Mouse (Mus musculus) liver, embryonic 18 days (tissue): ENCODE results near the gene Vmn2r23. TPM values are rescaled to one million over a fixed set of nuclear protein-coding genes. Genes with fewer than 3 reads are reported as not detected.

Experiments
- polyA plus RNA-seq: library from polyadenylated mRNA; depleted of rRNA; stranded (reverse); fragments of >200 nt; gene quantifications from 2 replicates; pipeline ENCODE4 v1.2.3, GENCODE M21; 2012; rRNA removed

Vmn2r23 gene
- polyA plus RNA-seq = not detected in 2 replicates

GRCm38 (mm10) chr6:123702370-123702769, at the start of gene Vmn2r23:
Gene Vmn2r23, plus strand, starts transcription at chr6:123702670.

DNA sequence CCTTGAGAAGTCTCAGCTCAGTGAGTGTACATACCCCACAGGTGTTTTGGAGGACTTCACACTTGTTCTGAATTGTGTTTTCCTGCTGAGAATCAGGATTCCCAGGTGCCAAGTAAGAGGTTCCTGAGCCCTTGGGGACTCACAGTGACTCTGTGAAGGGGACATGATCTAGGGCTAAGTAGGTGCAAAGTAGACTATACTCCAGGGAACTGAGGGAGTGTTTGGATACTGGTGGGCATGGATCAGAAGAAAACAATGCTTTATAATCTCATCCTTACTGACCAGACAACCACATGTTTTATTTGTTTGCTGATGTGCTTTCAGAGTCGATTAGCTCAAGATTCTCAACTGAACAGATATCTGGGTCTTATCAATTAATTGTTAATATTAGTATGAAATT, 76.1 kb downstream of the Vmn2r23 start, which contains the start of gene Vmn2r24:
Gene Vmn2r24 (plus strand): TSS at position 301 of the 400 bp plus-strand sequence.

Other genes with a start within 250 kb of the Vmn2r23 start
- gene Vmn2r21, start 169.3 kb upstream of the Vmn2r23 start, polyA plus RNA-seq = not detected in 2 replicates
- gene Vmn2r22, start 51.9 kb upstream of the Vmn2r23 start, polyA plus RNA-seq = not detected in 2 replicates
- gene Vmn2r24, start 76.2 kb downstream of the Vmn2r23 start, polyA plus RNA-seq = not detected in 2 replicates
- gene Vmn2r25, start 150.8 kb downstream of the Vmn2r23 start, polyA plus RNA-seq = not detected in 2 replicates